Comparison of ENCODE assay signal across 28 mouse cellular contexts in genomic region chr8:52256055-52256454, GRCm38 (mm10).
"Had no signal": no experiment of that assay in that cellular context is flagged by ENCODE, and none has a peak within 500 bp of the region (broad histone marks: within the 10 kb centered on the region; RNA-seq: fewer than 3 reads in every experiment).

No protein-coding gene starts in this region.

- H3K4me2 ChIP-seq: heart, embryonic 11.5 days; heart, embryonic 13.5 days; heart, embryonic 15.5 days; hindbrain, embryonic 12.5 days; hindbrain, embryonic 15.5 days; kidney, embryonic 15.5 days; limb, embryonic 12.5 days; liver, embryonic 11.5 days; liver, embryonic 13.5 days; liver, embryonic 15.5 days had no signal

- H3K27me3 ChIP-seq: heart, embryonic 13.5 days; heart, embryonic 15.5 days; hindbrain, embryonic 12.5 days; hindbrain, embryonic 15.5 days; kidney, embryonic 15.5 days; limb, embryonic 12.5 days; liver, embryonic 13.5 days; liver, embryonic 15.5 days had no signal

- H3K36me3 ChIP-seq: heart, embryonic 13.5 days; heart, embryonic 15.5 days; hindbrain, embryonic 12.5 days; hindbrain, embryonic 15.5 days; kidney, embryonic 15.5 days; limb, embryonic 10.5 days; limb, embryonic 12.5 days; liver, embryonic 13.5 days; liver, embryonic 15.5 days had no signal

- DNase-seq: gastrocnemius, postnatal 14 days; gastrocnemius, postnatal 36 days; heart, adult 11 months; heart, adult 2 months; heart, postnatal 14 days; heart, postnatal 36 days; kidney, adult 11 months; kidney, adult 2 months; kidney, adult 9 months; kidney, postnatal 10 days; kidney, postnatal 25 days; kidney, postnatal 4 days; liver; liver, embryonic 13.5 days had no signal

- ATAC-seq: hindbrain, postnatal 0 days; intestine, embryonic 16.5 days had no signal

- H3K4me3 ChIP-seq: heart, adult 2 months; heart, embryonic 13.5 days; heart, embryonic 15.5 days; hindbrain, embryonic 12.5 days; hindbrain, embryonic 15.5 days; kidney, embryonic 15.5 days; layer of hippocampus, adult 2 months; left cerebral cortex, adult 2 months; limb, embryonic 10.5 days; limb, embryonic 12.5 days; liver, embryonic 13.5 days; liver, embryonic 15.5 days had no signal

- H3K27ac ChIP-seq: heart, adult 2 months; heart, embryonic 13.5 days; heart, embryonic 15.5 days; hindbrain, embryonic 12.5 days; hindbrain, embryonic 15.5 days; hindbrain, postnatal 0 days; kidney, embryonic 15.5 days; layer of hippocampus, adult 2 months; left cerebral cortex, adult 2 months; limb, embryonic 10.5 days; limb, embryonic 12.5 days; liver, embryonic 13.5 days; liver, embryonic 15.5 days had no signal

- H3K9ac ChIP-seq: heart, embryonic 13.5 days; heart, embryonic 15.5 days; hindbrain, embryonic 12.5 days; hindbrain, embryonic 15.5 days; kidney, embryonic 15.5 days; limb, embryonic 12.5 days; liver, embryonic 13.5 days; liver, embryonic 15.5 days had no signal

- H3K9me3 ChIP-seq: heart, embryonic 13.5 days; heart, embryonic 15.5 days; hindbrain, embryonic 12.5 days; hindbrain, embryonic 15.5 days; kidney, embryonic 15.5 days; limb, embryonic 10.5 days; limb, embryonic 12.5 days; liver, embryonic 13.5 days; liver, embryonic 15.5 days had no signal

- H3K4me1 ChIP-seq: heart, embryonic 13.5 days; heart, embryonic 15.5 days; hindbrain, embryonic 12.5 days; hindbrain, embryonic 15.5 days; kidney, embryonic 15.5 days; limb, embryonic 10.5 days; limb, embryonic 12.5 days; liver, embryonic 13.5 days; liver, embryonic 15.5 days had no signal
